In genomic region chr7:37426061-37426460, GRCm38 (mm10) we compare ENCODE assay signal across 27 mouse cellular contexts.
A peak's percentile ranks its signal among the peaks of the same experiment; 100 is the strongest.
DNase-seq lines count a peak whose midpoint lies in the region; ATAC-seq lines count a peak whose summit lies in the region.
"Had no signal": no experiment of that assay in that cellular context is flagged by ENCODE, and none has a peak within 500 bp of the region (broad histone marks: within the 10 kb centered on the region; RNA-seq: fewer than 3 reads in every experiment).

No protein-coding gene starts in this region.

- no peak overlapping the region for H3K4me2 ChIP-seq in embryonic facial prominence, embryonic 14.5 days (ENCODE audit: low read depth, low read length)
- H3K4me2 ChIP-seq in midbrain, embryonic 11.5 days, result no peak overlapping the region
- no peak overlapping the region for H3K4me2 ChIP-seq in hindbrain, embryonic 16.5 days (ENCODE audit: low read length)
- H3K4me2 ChIP-seq: embryonic facial prominence, embryonic 12.5 days; embryonic facial prominence, embryonic 15.5 days; forebrain, embryonic 12.5 days had no signal

- no peaks in the 10 kb centered on the region for H3K9me3 ChIP-seq in embryonic facial prominence, embryonic 14.5 days (ENCODE audit: control insufficient read depth, low read length)
- H3K9me3 ChIP-seq in embryonic facial prominence, embryonic 10.5 days, result no peaks in the 10 kb centered on the region
- H3K9me3 ChIP-seq in midbrain, embryonic 11.5 days (ENCODE audit: control insufficient read depth, low read length), result no peaks in the 10 kb centered on the region
- no peaks in the 10 kb centered on the region for H3K9me3 ChIP-seq in midbrain, embryonic 10.5 days (replicated peaks)
- H3K9me3 ChIP-seq in hindbrain, embryonic 16.5 days (ENCODE audit: control insufficient read depth, low read length), result no peaks in the 10 kb centered on the region
- H3K9me3 ChIP-seq: embryonic facial prominence, embryonic 12.5 days; embryonic facial prominence, embryonic 15.5 days; forebrain, embryonic 10.5 days; forebrain, embryonic 12.5 days had no signal

- H3K9ac ChIP-seq in embryonic facial prominence, embryonic 14.5 days (ENCODE audit: low read depth, low read length), result no peak overlapping the region
- H3K9ac ChIP-seq in midbrain, embryonic 11.5 days (ENCODE audit: low read length), result no peak overlapping the region
- H3K9ac ChIP-seq in hindbrain, embryonic 16.5 days (ENCODE audit: low read depth, low read length), result no peak overlapping the region
- H3K9ac ChIP-seq: embryonic facial prominence, embryonic 12.5 days; embryonic facial prominence, embryonic 15.5 days; forebrain, embryonic 12.5 days had no signal

- no peaks in the 10 kb centered on the region for H3K27me3 ChIP-seq in embryonic facial prominence, embryonic 14.5 days (replicated peaks; ENCODE audit: control insufficient read depth, insufficient read depth, low read length)
- no peaks in the 10 kb centered on the region for H3K27me3 ChIP-seq in embryonic facial prominence, embryonic 10.5 days (replicated peaks; ENCODE audit: low read depth, poor library complexity, severe bottlenecking)
- no peaks in the 10 kb centered on the region for H3K27me3 ChIP-seq in midbrain, embryonic 11.5 days (ENCODE audit: control insufficient read depth, insufficient read depth, low read length)
- no peaks in the 10 kb centered on the region for H3K27me3 ChIP-seq in midbrain, embryonic 10.5 days (ENCODE audit: low read depth, poor library complexity, severe bottlenecking)
- no peaks in the 10 kb centered on the region for H3K27me3 ChIP-seq in hindbrain, embryonic 16.5 days (replicated peaks; ENCODE audit: control insufficient read depth, insufficient read depth, low read length)
- H3K27me3 ChIP-seq: CH12.LX; embryonic facial prominence, embryonic 12.5 days; embryonic facial prominence, embryonic 15.5 days; forebrain, embryonic 12.5 days had no signal

- no peaks in the 10 kb centered on the region for H3K36me3 ChIP-seq in embryonic facial prominence, embryonic 14.5 days (ENCODE audit: control insufficient read depth, insufficient read depth, low read length)
- no peaks in the 10 kb centered on the region for H3K36me3 ChIP-seq in embryonic facial prominence, embryonic 10.5 days (replicated peaks)
- H3K36me3 ChIP-seq in midbrain, embryonic 11.5 days (ENCODE audit: control insufficient read depth, insufficient read depth, low read length), result no peaks in the 10 kb centered on the region
- no peaks in the 10 kb centered on the region for H3K36me3 ChIP-seq in midbrain, embryonic 10.5 days
- no peaks in the 10 kb centered on the region for H3K36me3 ChIP-seq in hindbrain, embryonic 16.5 days (ENCODE audit: control insufficient read depth, insufficient read depth, low read length)
- H3K36me3 ChIP-seq: embryonic facial prominence, embryonic 12.5 days; embryonic facial prominence, embryonic 15.5 days; forebrain, embryonic 10.5 days; forebrain, embryonic 12.5 days; G1E had no signal

- no peak overlapping the region for H3K4me3 ChIP-seq in embryonic facial prominence, embryonic 14.5 days (ENCODE audit: low read depth, low read length)
- H3K4me3 ChIP-seq in embryonic facial prominence, embryonic 10.5 days, result no peak overlapping the region
- H3K4me3 ChIP-seq in midbrain, embryonic 11.5 days (ENCODE audit: low read depth, low read length), result no peak overlapping the region
- H3K4me3 ChIP-seq in midbrain, embryonic 10.5 days, result no peak overlapping the region
- no peak overlapping the region for H3K4me3 ChIP-seq in hindbrain, embryonic 16.5 days (ENCODE audit: low read length)
- H3K4me3 ChIP-seq: embryonic facial prominence, embryonic 12.5 days; embryonic facial prominence, embryonic 15.5 days; erythroblast, embryonic 14.5 days; forebrain, embryonic 10.5 days; forebrain, embryonic 12.5 days had no signal

- H3K27ac ChIP-seq in embryonic facial prominence, embryonic 14.5 days (replicated peaks; ENCODE audit: low read depth, low read length), result no peak overlapping the region
- H3K27ac ChIP-seq in embryonic facial prominence, embryonic 10.5 days (replicated peaks), result no peak overlapping the region
- H3K27ac ChIP-seq in midbrain, embryonic 11.5 days (ENCODE audit: low read depth, low read length), result no peak overlapping the region
- no peak overlapping the region for H3K27ac ChIP-seq in midbrain, embryonic 10.5 days (replicated peaks)
- H3K27ac ChIP-seq in hindbrain, embryonic 16.5 days (ENCODE audit: low read depth, low read length), result no peak overlapping the region
- H3K27ac ChIP-seq: embryonic facial prominence, embryonic 12.5 days; embryonic facial prominence, embryonic 15.5 days; forebrain, embryonic 10.5 days; forebrain, embryonic 12.5 days had no signal

- peak; percentile 67; the same call in 1 of the 2 replicates for ATAC-seq in embryonic facial prominence, embryonic 14.5 days (ENCODE audit: low read depth)
- no peak for ATAC-seq in midbrain, embryonic 11.5 days (ENCODE audit: low FRiP score)
- no peak for ATAC-seq in hindbrain, embryonic 16.5 days
- ATAC-seq: CD4-positive, CD25-positive, alpha-beta regulatory T cell, adult 4 months; forebrain, embryonic 14.5 days; forebrain, embryonic 16.5 days had no signal

- no peaks in the 10 kb centered on the region for H3K4me1 ChIP-seq in embryonic facial prominence, embryonic 14.5 days (ENCODE audit: control insufficient read depth, insufficient read depth, low read length)
- no peaks in the 10 kb centered on the region for H3K4me1 ChIP-seq in embryonic facial prominence, embryonic 10.5 days
- no peaks in the 10 kb centered on the region for H3K4me1 ChIP-seq in midbrain, embryonic 11.5 days (ENCODE audit: control insufficient read depth, insufficient read depth, low read length)
- no peaks in the 10 kb centered on the region for H3K4me1 ChIP-seq in midbrain, embryonic 10.5 days
- no peaks in the 10 kb centered on the region for H3K4me1 ChIP-seq in hindbrain, embryonic 16.5 days (ENCODE audit: control insufficient read depth, insufficient read depth, low read depth, low read length)
- H3K4me1 ChIP-seq: embryonic facial prominence, embryonic 12.5 days; embryonic facial prominence, embryonic 15.5 days; forebrain, embryonic 10.5 days; forebrain, embryonic 12.5 days had no signal

- peak; percentile 23 for DNase-seq in embryonic facial prominence, embryonic 14.5 days (ENCODE audit: low spot score)
- DNase-seq in embryonic facial prominence, embryonic 10.5 days (ENCODE audit: low spot score), result no peak
- peak; percentile 17 for DNase-seq in midbrain, embryonic 11.5 days (ENCODE audit: low spot score, missing footprints)
- no peak for DNase-seq in midbrain, embryonic 10.5 days (ENCODE audit: low spot score)
- DNase-seq in retina, postnatal 1 day, result peak; percentile 65
- DNase-seq: adrenal gland, adult 2 months; adrenal gland, postnatal 10 days; adrenal gland, postnatal 25 days; B cell, adult 2 months; cerebellum, adult 11 months; cerebellum, adult 18-20 months; cerebellum, adult 8-10 months; cerebellum, adult 9-11 months; cerebellum, postnatal 14 days; cerebellum, postnatal 36 days; embryo, embryonic 11 days had no signal

Comparison
In these comparisons a context has a peak if more than half of its experiments do, and no peak if none do; other contexts are left out.
1. DNase-seq: peak in embryonic facial prominence, embryonic 14.5 days (single experiment), midbrain, embryonic 11.5 days (single experiment) and retina, postnatal 1 day (single experiment); none in embryonic facial prominence, embryonic 10.5 days (single experiment) and midbrain, embryonic 10.5 days (single experiment).